Mouse (Mus musculus): Measurements from ENCODE around the gene Surf4. TPM values are rescaled to one million over a fixed set of nuclear protein-coding genes. Genes with fewer than 3 reads are reported as not detected.
A peak's percentile ranks its signal among the peaks of the same experiment; 100 is the strongest.

Gene Surf4
- polyA plus RNA-seq, 1 experiment from 2014 or later: 159 TPM

DNA sequence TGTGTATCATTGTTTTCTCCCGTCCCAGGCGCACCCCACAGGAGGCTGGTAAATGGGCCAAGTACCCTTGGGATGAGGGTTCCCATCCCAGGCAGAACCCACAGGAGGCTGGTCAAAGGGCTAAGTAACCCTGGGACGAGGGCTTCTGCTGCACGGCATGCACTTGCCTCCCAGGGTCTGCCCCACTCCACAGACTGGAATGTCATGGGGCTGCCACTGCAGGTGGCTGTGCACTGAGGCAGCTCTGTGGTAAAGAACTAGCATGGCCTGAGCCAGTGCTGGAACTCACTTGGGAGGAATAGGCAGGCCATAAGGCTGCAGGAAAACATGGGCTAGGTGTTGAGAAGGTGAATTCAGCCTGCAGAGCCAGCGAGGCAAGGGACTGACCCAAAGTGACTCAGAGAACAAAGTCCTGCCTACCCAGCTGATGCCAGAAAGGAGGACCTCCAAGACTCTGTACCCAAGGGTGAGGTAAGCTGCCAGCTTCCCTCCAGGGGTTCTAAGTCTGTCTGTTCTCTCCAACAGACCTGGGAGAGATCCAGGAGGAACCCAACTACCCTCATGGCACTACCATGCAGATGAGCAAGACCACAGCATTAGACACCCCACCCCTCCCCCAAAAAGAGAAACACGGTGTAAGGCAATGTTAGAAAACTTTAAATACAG is 13.4 kb downstream of the Surf4 start:
- 88% methylated on average over 6 of the region's 6 CpGs for WGBS
- H3K4me1 ChIP-seq: peaks cover 24% of the 10 kb centered on the region
- H3K9me3 ChIP-seq (replicated peaks): no peaks in the 10 kb centered on the region
- no peak overlapping the region for H3K4me3 ChIP-seq
- H3K36me3 ChIP-seq: peaks cover 82% of the 10 kb centered on the region
- H3K27ac ChIP-seq (replicated peaks): no peak overlapping the region
- DNase-seq (ENCODE audit: low spot score): no peak
- H3K27me3 ChIP-seq (ENCODE audit: low read depth, poor library complexity, severe bottlenecking): no peaks in the 10 kb centered on the region

DNA sequence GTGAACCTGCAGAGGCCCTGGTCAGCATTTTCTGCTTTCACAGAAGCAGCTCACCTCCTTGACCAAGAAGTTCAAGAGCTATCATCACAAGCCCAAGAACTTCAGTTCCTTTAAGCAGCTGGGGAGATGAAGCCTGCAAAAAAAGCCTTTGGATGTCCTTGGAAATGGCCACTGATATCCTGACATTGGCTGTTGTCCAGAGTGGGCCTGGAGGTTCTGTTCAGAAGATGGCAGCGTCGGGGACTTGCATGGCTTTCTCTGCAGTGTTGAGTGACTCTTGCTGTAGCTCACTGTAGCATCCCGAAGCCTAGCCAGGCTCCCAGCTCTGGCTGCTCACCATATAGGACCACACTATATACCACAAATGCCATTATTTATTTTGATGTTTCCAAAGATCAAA is 14.0 kb downstream of the Surf4 start:
- no peak for DNase-seq (ENCODE audit: low spot score)
- H3K27ac ChIP-seq (replicated peaks): no peak overlapping the region
- no peak overlapping the region for H3K4me3 ChIP-seq
- WGBS: 90% methylated on average over 3 of the region's 3 CpGs
- H3K9me3 ChIP-seq (replicated peaks): no peaks in the 10 kb centered on the region
- H3K36me3 ChIP-seq: peaks cover 78% of the 10 kb centered on the region
- no peaks in the 10 kb centered on the region for H3K27me3 ChIP-seq (ENCODE audit: low read depth, poor library complexity, severe bottlenecking)
- H3K4me1 ChIP-seq: peaks cover 31% of the 10 kb centered on the region

DNA sequence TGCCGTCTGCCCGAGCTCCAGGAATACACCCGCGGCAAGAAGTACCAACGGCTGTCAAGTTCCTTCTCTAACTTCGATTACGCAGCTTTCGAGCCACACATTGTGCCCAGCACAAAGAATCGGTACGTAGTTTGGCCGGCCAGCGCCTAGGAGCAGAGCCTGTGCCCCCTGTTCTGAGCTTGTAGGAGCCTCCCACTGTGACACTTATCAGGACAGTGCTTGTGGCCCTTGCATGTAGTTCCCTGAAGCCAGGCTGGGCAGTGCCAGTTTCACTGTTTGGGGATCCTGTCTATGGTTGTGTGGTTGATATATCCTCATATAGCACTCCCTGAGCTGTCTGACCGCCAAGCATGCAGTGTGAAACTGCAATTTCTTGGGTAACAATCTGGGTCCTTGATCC is 17.0 kb downstream of the Surf4 start:
- 4% methylated on average over 13 of the region's 13 CpGs for WGBS
- Histone ChIP-seq H3K27me3 (ENCODE audit: low read depth, poor library complexity, severe bottlenecking) (no peaks in the 10 kb centered on the region), H3K27ac (replicated peaks) (peak overlapping the region; percentile 88), H3K4me1 (peaks cover 46% of the 10 kb centered on the region), H3K4me3 (peak overlapping the region; percentile 84), H3K36me3 (peaks cover 78% of the 10 kb centered on the region), H3K9me3 (replicated peaks) (no peaks in the 10 kb centered on the region)
- no peak for DNase-seq (ENCODE audit: low spot score)

DNA sequence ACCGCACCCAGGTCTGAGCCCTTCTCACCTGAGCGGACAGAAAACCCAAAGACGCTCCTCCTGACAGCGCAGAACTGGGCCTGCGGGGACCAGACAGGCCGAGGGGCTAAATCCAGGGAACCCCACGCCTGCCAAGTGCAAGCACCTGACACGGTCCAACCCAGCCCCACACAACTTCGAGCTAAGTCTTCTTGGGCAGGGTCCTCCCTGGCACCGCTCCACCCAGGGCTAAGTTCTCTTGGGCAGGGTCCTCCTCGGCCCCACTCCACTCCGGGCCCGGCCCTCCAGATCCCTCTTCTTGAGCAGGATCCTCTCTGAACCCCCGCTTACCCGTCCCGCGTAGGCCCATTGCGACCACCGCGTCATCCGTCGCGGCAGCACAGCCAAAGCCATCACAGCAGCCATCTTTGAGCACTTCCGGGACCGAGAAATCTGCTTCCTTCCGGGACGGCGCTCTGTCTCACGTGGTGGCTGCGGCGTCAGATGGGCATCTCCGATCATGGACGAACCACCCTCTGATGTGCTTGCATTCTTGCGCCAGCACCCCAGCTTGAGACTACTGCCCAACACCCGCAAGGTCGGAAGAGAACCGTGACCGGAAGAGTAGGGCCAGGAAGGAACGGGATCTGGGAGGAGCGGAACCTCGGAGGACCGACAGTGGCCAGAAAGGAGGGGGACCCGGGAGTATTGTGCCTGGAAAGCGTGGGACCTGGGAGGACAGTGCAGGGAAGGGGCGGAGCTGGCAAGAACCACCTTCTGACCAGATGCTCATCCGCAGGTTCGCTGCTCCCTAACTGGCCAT is 17.6 kb downstream of the Surf4 start, which contains the start of the genes Surf2 and Surf1:
Gene Surf2, plus strand, starts transcription at position 441 of the 802 bp plus-strand sequence.
Gene Surf1, minus strand, starts transcription at position 604 of the 802 bp plus-strand sequence.
- Histone ChIP-seq H3K4me1 (peaks cover 50% of the 10 kb centered on the region), H3K27ac (replicated peaks) (peak within 1 kb of the TSS; percentile 88), H3K27me3 (ENCODE audit: low read depth, poor library complexity, severe bottlenecking) (no peaks in the 10 kb centered on the region), H3K4me3 (peak within 1 kb of the TSS; percentile 84), H3K36me3 (peaks cover 78% of the 10 kb centered on the region), H3K9me3 (replicated peaks) (no peaks in the 10 kb centered on the region)
- peak; percentile 86 for DNase-seq (ENCODE audit: low spot score)
- WGBS: 2% methylated on average over 47 of the region's 47 CpGs

DNA sequence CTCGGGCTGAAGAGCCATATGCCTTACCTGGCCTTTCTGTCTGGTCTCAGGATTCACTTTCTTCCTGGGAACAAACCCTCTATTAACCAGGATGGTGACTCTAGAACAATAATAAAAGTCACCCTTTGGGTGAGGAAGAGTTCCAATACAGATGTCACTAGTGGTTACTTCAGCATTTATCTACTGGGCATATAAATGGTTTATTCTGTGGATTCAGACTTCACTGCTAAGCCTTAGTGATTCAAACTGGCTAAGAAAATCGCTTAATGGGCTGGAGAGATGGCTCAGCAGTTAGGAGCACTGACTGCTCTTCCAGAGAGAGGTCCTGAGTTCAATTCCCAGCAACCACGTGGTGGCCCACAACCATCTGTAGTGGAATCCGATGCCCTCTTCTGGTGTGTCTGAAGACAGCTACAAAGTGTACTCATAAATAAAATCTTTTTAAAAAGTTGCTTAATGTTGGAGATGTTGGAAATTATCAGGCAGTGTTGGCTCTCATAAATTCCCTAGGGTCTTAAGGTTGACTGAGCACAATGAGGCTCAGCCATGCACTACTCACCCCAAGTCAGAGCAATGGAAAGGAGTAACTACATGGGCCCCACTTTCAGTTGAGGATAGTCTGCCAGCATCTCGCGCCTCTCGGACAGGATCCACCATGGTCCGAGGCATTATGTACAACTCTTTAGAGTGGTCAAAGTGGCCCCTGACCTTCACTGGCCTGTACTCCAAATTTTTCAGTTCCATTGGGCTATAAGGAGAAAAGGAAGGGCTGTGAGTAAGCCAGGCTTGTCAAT is 19.4 kb downstream of the Surf4 start:
- Histone ChIP-seq H3K4me1 (peaks cover 56% of the 10 kb centered on the region), H3K27ac (replicated peaks) (no peak overlapping the region), H3K27me3 (ENCODE audit: low read depth, poor library complexity, severe bottlenecking) (no peaks in the 10 kb centered on the region), H3K4me3 (no peak overlapping the region), H3K36me3 (peaks cover 61% of the 10 kb centered on the region), H3K9me3 (replicated peaks) (no peaks in the 10 kb centered on the region)
- no peak for DNase-seq (ENCODE audit: low spot score)
- 69% methylated on average over 8 of the region's 8 CpGs for WGBS

DNA sequence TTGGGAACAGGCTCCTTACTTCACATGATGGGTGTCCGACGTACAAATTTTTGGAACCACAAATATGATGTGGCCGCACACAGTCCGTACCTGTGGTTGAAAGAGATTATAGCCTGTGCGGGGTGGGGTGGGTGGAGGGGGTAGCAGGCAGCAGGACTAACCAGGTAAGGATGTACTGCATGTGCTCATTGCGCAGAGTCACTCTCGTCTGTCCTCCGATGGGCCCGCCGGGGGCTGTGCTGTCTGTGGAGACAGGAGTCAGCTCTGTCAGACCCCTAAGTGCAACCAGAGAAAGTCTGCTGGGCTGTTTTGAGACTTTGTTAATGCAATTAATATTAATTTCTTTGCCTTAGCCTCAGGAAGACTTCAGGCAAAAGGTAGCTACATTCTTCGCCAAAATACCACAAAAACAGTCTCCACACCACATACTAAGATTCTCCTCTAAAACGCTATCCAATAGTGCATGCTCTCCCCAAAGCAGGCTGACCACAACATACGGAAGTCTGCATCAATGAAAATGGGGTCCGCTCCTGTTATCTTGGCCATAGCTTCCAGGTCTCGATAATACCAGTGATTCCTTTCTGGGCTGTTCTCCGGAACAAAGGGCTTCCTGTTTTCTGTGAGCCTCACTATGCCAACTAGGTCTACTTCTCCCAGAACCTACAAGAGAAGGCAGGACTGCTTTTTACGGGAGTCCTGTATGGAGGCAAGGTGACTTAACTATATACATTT is 20.1 kb downstream of the Surf4 start:
- Histone ChIP-seq H3K36me3 (peaks cover 59% of the 10 kb centered on the region), H3K27ac (replicated peaks) (no peak overlapping the region), H3K9me3 (replicated peaks) (no peaks in the 10 kb centered on the region), H3K27me3 (ENCODE audit: low read depth, poor library complexity, severe bottlenecking) (no peaks in the 10 kb centered on the region), H3K4me1 (peaks cover 63% of the 10 kb centered on the region), H3K4me3 (peak overlapping the region; percentile 17; the same call in 1 of the 2 replicates)
- no peak for DNase-seq (ENCODE audit: low spot score)
- WGBS: 87% methylated on average over 17 of the region's 17 CpGs

DNA sequence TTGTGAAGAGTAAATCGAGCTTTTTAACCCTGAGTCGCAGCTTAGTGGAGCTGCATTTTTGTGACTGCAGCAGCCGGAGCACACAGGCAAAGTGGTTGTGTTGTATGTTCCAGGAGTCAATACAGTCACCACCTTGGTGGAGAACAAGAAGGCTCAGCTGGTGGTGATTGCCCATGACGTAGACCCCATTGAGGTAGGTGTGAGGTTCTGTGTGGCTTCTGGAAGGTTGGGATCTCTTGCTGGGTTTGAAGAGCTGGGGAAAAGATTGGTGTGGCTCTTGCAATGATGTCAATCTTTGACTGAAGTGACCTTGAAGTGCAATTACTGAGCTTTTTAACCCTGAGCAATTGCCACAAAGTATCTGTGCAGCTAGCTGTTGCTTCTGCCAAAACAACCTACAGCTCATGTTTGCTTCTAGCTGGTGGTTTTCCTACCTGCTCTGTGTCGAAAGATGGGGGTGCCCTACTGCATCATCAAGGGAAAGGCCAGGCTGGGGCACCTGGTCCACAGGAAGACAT is 21.4 kb downstream of the Surf4 start:
- DNase-seq (ENCODE audit: low spot score): no peak
- Histone ChIP-seq H3K4me1 (peaks cover 63% of the 10 kb centered on the region), H3K36me3 (peaks cover 59% of the 10 kb centered on the region), H3K4me3 (peak overlapping the region; percentile 93), H3K9me3 (replicated peaks) (no peaks in the 10 kb centered on the region), H3K27me3 (ENCODE audit: low read depth, poor library complexity, severe bottlenecking) (no peaks in the 10 kb centered on the region), H3K27ac (replicated peaks) (no peak overlapping the region)
- WGBS: 78% methylated on average over 5 of the region's 5 CpGs

DNA sequence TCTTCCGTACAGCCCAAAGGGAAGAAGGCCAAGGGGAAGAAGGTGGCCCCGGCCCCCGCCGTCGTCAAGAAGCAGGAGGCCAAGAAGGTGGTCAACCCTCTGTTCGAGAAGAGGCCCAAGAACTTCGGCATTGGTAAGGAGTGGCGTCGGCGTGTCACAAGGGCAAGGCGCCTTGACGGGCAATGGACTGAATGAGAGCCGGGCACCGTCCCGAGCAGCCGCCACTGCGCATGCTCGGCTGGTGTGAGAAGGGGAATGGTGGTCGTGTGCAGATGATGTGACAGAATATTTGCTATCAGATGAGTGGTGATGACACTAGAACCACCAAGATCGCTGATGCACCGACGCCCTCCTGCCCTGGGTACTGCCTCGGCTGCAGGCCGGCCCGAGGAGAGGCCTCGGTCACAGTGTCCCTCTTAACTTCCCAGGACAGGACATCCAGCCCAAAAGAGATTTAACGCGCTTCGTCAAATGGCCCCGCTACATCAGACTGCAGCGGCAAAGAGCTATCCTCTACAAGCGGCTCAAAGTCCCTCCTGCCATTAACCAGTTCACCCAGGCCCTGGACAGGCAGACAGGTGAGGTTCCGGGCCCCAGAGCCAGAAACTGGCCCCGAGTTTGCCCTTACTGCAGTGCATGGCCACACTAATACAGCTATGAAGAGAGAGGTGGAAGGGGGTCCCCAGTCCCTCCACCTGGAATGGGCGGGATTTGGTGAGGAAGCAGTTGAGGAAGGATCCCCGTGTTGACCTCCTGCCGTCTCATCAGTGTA is 22.5 kb downstream of the Surf4 start:
- no peak for DNase-seq (ENCODE audit: low spot score)
- Histone ChIP-seq H3K27ac (replicated peaks) (peak overlapping the region; percentile 98), H3K27me3 (ENCODE audit: low read depth, poor library complexity, severe bottlenecking) (no peaks in the 10 kb centered on the region), H3K36me3 (peaks cover 67% of the 10 kb centered on the region), H3K4me3 (peak overlapping the region; percentile 93), H3K4me1 (peaks cover 56% of the 10 kb centered on the region), H3K9me3 (replicated peaks) (no peaks in the 10 kb centered on the region)
- under 1% methylated on average over 37 of the region's 37 CpGs for WGBS

DNA sequence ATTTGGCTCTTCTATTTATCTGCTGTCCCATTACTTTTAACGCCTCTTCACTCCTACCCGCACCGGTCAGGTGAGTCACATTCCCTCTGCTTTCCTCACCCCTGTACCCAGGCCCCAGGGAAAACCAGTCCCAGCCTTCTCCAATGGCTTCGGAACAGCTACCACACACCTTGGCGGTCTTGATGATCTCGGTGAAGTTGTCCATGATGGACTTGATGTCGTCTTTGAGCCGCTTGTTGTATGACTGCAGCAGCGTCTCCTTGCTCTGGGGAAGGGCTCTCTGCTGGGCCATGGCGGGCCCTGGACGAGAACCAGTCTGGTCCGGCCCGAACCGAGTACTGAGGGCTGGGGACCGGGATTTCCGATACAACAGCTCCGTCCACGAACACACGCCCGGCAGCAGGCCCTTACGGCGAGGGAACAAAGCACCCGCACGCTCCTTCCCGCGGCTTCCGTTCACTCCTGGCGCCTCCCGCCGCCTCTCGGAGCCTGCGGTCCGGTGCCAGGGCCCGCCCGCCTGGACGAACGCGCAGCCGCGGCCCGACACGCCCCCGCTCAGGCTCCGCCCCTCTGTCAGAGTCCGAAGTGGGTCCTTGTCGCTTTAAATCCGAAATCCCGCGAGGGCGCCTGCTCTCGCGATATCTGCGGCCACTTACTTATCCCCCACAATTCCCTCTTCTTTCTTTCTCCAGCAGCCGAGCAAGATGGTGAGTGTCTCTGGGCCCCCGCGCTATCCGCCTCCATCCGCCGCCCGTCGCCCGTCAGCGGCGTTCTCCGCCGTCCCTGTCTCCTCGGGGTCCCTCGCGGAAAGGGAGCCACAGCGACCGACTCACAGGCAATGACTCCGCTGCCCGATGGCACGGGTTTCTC is 23.4 kb downstream of the Surf4 start, which contains the start of the genes Med22 and Rpl7a:
Gene Med22, minus strand, starts transcription at position 554 of the 870 bp plus-strand sequence.
Gene Rpl7a, plus strand, starts transcription at position 641 of the 870 bp plus-strand sequence.
- H3K9me3 ChIP-seq (replicated peaks): no peaks in the 10 kb centered on the region
- DNase-seq (ENCODE audit: low spot score): peak; percentile 98
- peaks cover 47% of the 10 kb centered on the region for H3K4me1 ChIP-seq
- peak within 1 kb of the TSS; percentile 98 for H3K27ac ChIP-seq (replicated peaks)
- WGBS: under 1% methylated on average over 74 of the region's 74 CpGs
- H3K36me3 ChIP-seq: peaks cover 76% of the 10 kb centered on the region
- H3K4me3 ChIP-seq: peak within 1 kb of the TSS; percentile 93
- no peaks in the 10 kb centered on the region for H3K27me3 ChIP-seq (ENCODE audit: low read depth, poor library complexity, severe bottlenecking)

DNA sequence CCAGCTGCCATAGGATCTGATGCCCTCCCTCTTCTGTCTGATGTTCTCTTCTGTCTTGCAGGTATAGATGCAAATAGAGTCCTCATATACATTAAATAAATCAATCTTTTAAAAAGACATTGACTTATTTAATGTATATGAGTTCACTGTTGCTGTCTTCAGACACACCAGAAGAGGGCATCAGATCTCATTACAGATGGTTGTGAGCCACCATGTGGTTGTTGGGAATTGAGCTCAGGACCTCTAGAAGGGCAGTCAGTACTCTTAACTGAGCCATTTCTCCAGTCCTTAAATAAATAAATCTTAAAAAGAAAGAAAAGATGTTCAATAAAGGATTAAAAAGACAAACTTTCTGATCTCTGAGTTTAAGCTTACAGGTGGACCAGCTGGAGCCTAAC is 24.3 kb downstream of the Surf4 start:
- H3K4me1 ChIP-seq: peaks cover 39% of the 10 kb centered on the region
- peaks cover 80% of the 10 kb centered on the region for H3K36me3 ChIP-seq
- H3K27ac ChIP-seq (replicated peaks): peak overlapping the region; percentile 98

More for the DNA sequence above, 24.3 kb downstream of the Surf4 start:
- no peaks in the 10 kb centered on the region for H3K9me3 ChIP-seq (replicated peaks)
- H3K4me3 ChIP-seq: peak overlapping the region; percentile 93
- no peaks in the 10 kb centered on the region for H3K27me3 ChIP-seq (ENCODE audit: low read depth, poor library complexity, severe bottlenecking)
- no peak for DNase-seq (ENCODE audit: low spot score)
